Mouse (Mus musculus): ENCODE data around the gene Rin1.

Gene Rin1

GRCm38 (mm10) chr19:5097521-5098362 lies 47.5 kb downstream of the Rin1 start:
- peak; percentile 37 for DNase-seq

DNA sequence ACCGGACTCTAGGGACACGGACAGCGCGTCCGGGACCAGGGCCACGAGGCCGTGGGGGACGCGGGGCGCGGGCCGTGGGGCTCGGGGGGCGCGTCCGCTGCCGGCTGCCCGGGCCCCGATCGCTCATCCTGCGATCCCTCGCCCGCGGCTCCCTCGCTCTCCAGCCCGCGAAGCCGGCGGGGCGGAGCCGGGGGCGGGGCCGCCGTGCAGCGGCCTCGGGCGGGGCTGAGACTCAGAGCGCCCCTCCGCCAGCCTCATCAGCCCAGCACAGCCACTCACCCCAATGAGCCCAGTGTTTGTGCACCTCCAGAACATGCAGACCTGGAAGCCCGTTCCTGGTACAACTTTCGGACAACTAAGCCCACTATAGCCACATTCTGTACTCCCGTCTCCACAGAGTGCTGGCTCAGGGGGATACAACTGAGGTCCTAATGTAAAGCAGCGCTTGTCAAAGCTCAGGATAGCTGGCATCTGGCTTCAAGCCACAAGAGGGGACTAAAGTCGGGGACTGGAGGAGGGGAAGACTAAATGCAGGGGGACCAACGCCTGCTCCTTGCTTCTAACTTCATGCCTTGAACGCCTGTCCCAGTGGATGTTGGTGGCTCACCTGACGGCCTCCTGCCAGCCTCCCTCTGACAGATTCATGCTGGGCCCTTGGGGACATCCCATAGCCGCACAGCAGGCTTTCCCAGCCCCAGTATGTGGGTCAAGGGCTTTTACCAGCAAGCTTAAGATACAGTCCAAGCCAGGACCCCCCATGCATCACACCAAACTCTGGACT lies 48.3 kb downstream of the Rin1 start, which contains the start of gene Cnih2:
TSS of gene Cnih2 (minus strand) at position 159 of the 781 bp plus-strand sequence.
- peak; percentile 78 for DNase-seq

- peak; percentile 68 for DNase-seq
Measured at GRCm38 (mm10) chr19:5106074-5106473, 55.8 kb downstream of the Rin1 start.
